Mouse (Mus musculus) layer of hippocampus, postnatal 14 days (tissue): ENCODE measurements at regions not wholly inside any gene's neighbourhood (a gene's known extent, or its start where the extent isn't known, plus 50 kb on each side); places are given as distances from the start of the nearest gene placed in this dataset.

Experiments
- DNase-seq, 2 experiments: peaks; one replicate each; pipeline ENCODE4 v3.0.0; 2021 to 2022; ENCODE audit warnings: low spot score in 2 of 2, mixed read lengths in 1 of 2

DNA sequence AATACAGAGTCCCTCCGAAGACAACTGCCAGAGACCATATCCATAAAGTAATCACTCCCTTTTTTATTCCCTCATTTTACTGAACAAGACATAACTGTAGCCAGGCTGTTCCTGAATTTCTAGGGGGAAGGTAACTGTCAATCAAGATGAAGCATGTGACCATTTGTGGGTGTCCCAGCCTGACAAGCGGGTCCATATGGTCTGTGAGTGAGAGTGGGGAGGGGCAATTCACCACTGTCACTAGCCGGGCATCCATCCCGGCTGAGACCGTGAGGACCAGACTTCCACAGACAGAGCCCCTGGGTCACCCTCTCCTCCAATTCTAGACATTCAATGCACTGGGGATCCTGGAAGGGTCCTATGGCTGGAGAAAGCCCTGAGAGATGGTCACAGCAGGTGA is 54.6 kb downstream of the Gm11733 start:
- peak; percentile 26 to 56 for DNase-seq

DNA sequence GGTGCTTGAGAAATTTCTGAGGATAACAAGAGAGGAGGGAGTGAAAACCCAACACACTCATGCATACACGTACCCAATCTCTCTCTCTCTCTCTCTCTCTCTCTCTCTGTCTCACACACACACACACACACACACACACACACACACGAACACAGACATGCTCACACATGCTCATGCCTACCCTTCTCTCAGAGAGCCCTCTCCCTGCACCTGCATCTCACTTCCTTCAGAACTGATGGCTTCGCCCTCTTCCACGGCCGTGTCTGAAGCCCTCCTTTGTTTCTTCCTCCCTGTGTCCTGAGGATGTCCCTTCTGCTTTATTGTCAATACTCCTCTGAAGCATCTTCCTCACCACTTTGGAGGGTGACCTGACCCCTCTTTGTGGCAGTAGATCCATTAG is 56.4 kb downstream of the Gm11733 start:
- no peak for DNase-seq

DNA sequence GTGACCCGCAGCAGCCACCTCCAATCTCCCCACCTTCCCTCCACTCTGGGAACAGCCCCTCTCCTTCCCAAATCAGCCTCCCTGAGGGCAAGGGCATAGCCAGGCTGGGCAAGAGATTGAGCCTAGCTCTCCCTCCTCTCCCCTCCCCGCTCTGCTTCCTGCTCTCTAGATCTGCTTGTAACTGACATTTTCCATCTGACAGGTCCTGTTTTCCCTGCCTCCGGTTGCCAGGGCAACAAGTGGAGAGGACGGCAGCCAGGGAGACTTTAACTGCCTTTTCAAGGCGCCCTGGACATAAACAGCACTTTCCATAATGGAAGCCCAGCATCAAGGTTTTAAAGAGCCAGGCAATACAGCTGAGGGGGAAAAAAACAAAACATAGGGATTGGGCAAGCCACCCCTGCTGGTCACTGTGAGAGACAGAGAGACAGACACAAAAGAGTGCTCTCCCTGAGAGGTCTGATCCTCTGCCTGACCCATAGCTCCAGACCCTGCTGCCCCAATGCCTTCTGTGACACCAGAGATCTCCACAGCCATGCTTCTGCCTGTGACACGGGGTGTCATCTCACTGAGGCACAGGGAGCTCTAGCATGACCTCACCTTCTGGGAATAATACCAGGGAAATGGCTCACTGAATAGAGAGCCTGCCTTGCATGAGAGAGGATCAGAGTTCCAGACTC is 57.2 kb downstream of the Gm11733 start:
- DNase-seq, result peak; percentile 33 to 54

DNA sequence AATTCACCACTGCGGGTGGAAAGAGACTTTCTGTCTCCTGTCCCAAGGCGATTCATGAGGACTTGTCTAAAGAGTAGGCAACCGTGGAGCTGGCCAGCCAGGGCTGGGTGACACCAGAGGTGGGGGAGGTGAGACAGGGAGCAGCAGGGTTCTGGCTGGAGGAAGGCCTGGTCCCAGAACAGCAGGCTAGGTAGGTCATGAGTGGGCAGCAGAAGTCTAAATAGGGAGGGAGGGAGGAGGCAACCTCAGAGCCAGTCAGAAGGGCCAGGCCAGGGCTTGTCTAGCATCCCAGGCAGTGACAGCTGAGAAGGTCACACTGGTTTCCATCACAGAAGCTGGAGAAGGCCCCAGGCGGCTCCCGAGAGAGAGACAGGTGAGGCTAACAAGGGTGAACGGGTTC is 59.0 kb downstream of the Gm11733 start:
- no peak for DNase-seq

DNA sequence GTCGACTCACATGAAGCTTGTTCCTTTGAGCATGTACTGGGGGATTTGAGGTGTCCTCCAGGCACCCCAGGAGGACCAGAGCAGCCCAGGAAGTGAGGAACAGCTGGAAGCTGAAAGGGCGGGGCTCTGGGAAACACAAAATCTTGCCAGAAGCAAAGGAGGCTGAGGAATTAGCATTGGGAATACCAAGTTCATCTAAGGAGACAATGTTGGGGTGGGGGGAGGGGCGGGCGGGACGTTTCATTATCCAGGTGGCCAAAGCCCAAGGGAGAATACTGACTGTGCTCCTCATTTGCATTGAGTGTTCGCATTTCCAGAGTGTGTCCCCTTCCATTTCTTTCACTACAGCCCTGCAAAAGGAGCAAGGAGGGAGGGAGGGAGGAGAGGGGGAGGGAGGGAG is 60.3 kb downstream of the Gm11733 start:
- DNase-seq, result no peak

DNA sequence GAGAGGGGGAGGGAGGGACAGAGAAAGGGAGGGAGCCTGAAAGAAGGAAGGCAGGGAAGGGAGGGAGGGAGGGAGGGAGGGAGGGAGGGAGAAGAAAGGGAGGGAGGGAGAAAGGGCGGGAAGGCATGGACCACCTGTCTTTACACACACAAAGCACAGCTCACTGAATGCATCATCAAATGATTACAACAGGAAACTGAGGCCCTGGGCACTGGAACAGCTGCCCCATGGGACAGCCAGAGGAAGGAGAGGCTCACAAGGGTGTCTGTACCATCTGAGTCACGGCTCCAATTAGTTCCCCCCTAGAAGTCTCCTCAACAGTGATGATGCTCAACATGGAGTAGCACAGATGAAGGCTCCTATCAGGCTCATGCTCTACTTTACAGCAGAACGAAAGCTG is 60.8 kb downstream of the Gm11733 start:
- DNase-seq, result no peak

DNA sequence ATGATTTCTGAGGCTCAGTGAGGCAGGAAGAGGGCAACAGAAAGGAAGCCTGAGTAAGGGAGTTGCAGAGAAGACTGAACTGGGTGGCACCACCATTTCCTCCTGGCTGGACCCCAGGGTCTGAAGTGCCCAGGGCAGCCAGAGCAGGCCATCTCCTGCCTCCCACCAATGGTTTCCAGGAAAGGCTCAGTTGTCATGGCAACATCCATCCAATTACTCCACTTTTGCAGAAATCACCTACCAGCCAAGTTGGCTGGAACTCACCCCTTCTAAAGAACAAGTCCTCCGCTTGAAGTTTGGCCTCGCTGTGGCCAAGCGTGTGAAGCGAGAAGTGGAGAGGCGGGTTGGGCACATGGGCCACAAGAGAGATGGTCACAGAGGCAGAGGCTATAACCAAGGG is 67.8 kb downstream of the Gm11733 start:
- DNase-seq, result peak; percentile 26 to 74

DNA sequence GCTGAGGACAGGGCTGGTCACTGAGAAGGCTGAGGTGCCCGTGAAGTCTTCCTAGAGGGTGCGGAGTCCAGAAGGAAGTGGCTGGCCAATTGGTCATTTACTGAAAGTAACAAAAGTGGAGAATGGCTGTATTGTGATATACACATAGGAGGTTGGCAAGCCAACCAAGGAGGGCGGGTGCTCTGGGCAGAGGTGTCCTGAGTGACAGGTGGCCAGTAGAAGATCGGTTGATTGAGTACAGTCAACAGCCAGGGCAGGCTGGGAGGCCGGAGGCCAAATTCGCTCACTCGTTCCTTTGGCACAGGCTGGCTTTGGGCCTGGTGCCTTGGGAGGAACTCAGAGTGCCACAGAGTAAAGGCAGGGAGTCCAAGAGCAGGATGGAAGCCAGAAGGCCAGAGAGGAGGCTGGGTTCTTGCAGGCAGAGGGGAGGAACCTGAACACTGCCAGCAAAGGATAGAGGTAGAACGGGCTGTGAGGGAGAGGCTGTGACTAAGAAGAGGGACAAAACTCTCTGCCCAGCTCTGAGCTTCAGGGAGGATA is 68.3 kb downstream of the Gm11733 start:
- DNase-seq, result peak; percentile 24 to 49

DNA sequence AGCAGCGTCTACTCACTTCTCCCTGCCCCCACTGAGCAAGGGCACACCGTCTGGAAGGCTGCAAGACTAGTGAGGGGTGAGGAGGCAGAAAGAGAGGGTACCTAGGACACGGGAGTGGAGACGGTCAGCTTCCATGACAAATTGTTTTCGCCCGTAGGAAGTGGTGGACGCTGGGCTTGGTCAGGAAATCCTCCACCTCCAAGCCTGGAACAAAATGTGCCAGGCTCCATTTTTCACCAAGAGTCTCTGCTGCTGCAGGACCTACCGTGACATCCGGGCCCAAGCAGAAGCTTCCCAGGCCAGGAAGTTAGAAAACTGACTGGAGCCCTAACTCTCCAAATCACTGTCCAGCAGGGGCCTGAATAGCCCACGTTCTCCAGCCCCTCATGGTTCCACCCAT is 69.9 kb downstream of the Gm11733 start:
- no peak for DNase-seq

DNA sequence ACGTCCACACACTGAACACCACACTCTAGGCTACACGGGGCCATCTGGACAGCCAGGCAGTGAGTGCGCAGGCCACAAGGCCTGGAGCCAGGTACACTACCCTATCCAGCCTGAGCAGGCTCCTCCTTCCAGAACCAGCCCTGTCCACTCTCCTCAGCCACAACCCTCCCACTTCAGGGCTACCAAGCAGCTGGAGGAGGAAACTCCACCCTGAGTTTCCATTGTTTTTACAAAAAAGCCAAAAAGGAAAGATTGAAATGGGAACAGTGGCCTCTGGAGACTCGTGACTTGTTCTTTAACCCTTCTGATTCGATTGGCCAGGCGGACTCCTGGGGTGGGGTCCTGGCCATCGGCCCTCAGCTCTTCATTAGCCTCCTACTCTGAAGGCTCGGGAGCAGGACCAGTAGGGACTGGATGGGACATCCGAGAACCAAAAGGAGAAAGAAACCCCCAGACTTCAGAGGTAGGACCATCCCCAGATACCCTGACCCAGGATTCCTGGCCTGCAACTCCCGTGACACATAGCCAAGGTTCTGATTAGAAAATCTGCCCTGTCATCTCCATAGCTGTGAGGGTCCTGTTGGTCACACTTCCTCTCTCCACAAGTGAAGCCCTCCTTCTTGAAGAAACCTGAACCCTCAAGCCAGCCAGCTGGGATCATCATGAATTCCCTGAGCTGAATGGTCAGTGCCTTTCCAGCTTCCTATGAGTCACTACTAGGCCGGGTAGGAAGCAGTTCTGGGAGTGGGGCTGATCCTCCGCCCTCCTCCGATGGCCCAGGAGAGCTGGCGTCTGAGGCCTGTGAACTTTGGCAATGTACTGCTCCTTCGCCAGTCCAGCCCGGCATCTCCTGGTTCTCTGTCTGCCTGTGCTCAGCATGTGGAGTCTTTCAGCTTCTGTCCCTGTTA is 73.6 kb downstream of the Gm11733 start:
- no peak for DNase-seq

DNA sequence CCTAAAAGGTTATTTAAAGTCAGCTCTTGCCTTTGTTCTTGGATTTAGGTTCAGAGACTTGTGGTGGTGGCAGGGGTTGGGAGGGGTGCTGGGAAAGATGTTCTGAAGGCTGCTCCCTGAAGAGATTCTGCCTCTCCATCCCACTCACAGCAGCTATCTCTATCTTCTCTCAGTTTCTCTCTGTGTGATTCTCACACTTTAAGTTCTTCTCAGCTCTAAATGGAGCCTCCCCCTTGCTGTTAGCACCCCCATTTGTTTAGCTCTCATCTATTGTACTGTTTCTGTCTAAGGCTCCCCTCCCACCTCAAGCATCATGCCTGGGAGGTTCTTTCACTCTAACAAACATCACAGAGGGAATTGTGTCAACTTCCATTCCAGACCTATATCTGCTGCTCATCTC is 75.7 kb downstream of the Gm11733 start:
- DNase-seq, result no peak

DNA sequence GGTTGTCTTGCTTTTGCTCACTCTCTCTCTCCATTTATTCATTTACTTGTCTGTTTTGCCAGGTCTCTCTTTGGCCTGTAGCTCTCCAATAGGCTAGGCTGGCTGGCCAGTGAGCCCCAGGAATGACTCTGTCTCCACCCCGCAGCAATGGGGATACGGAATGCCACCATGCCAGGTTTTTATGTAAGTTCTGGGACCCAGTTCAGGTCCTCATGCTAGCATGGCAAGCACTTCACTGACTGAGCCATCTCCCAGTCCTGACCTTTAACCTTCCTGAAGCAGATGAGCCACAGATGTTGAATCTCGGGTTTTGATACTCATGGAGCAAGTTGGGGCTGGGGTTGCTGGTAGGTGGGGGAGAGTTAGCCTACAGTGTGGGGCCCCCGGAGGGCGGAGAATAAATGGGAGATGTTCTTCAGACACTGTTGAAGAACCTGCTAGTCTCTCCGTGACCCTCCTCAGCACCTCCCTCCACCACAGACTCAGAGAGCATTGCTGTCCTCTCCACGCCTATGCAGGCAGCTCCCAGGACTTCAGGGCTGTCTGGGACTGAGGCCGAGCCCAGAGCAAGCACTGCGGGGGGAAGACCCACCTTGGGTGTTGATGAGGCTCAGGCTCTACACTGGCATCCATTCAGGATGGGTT is 83.9 kb downstream of the Gm11733 start:
- no peak for DNase-seq

DNA sequence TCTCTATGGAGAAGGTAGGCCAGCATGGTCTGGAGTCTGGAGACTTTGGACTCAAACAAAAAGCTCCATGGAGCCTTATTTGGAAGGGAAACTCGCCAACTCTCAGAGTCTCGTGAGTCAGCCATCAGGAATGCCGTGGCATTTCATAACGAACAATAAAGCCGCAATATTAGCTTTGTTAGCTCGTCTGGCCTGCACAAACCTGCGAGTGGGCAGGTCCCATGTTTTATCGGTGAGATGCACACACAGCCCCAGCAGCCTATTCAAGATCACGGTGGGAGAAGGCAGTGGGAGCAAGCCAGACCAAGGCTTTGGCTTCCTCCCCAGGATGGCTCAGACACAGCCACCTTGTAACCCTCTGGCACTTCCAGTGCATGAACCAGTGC is 84.4 kb downstream of the Gm11733 start:
- DNase-seq, result no peak

DNA sequence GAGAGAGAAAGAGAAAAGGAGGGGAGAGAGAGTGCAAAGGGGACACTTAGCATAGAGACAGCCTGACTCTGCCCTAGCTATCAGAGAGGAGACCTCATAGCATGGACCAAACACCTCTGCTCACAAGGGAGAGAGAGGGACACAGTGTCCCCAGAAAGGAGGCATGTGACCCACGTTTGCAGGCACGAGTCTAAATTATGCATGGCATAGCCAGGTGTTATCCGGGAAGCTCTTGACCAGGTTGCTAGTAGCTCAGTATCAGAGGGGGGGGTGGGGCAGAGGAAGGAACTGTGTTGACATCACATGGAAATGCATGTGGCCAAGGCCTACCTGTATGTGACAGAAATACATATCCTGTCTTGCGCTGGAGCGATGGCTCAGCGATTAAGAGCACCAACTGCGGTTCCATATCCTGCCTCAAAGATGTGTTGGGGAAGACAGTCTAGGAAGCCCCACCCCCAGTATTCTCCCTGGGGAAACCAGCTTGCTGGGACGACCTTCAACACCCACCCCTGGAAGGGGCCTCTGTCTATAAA is 84.5 kb upstream of the Tnrc6c start:
- no peak for DNase-seq

DNA sequence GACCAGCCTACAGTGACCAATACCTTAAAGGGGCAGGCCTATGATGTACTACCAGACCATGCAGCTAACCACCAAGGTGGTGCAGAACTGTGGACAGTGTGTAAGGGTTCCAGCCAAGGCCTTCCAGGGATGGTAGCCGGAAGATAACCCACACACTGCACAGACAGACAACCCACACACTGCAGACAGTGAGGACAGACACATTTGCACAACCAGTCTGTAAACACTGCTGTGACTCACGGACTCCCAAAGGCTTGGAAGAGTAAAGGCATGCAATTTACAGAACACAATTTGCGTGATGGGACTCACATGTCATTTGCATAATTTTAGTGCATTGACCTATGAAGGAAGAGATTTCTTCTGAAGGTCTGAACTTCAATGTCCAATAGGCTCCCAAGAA is 82.2 kb upstream of the Tnrc6c start:
- DNase-seq, result no peak

DNA sequence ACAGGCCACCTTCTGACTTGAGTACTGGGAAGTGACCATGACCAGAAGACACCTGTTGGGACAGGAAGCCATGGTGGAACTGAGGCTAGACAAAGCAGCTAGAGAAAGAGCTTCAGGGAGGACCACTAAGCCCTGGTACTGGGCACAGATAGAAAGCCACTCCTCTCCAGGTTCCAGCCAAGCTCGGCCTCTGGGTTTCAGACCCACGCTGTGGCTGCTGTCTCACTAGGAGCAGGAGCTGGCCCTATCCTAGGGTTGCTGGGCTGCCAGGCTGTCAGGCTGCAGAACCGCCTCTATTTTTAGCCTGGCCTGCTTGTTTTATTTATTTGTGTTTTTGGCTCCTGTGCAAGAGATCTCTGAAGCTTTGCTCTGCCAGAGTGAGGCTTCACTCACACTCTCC is 79.4 kb upstream of the Tnrc6c start:
- peak in 1 of 2 experiments; percentile 71 for DNase-seq

DNA sequence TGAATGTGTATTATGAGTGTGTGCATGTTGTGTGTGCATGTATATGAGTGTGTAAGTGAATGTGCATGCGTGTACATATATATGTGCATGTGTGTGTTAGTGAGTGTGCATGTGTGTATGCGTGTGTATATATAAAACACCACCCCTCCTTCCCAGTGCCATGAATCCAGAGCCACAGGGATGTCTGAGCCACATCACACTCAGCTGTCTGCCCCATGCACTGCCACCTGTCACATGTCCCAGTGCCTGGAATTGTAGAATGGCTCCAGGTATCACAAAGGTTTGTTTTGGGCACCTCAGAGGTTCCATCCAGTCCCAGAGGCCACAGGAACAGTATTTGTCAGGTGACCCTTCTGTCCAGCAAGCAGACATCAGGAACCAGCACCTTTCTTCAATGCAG is 75.0 kb upstream of the Tnrc6c start:
- no peak for DNase-seq

DNA sequence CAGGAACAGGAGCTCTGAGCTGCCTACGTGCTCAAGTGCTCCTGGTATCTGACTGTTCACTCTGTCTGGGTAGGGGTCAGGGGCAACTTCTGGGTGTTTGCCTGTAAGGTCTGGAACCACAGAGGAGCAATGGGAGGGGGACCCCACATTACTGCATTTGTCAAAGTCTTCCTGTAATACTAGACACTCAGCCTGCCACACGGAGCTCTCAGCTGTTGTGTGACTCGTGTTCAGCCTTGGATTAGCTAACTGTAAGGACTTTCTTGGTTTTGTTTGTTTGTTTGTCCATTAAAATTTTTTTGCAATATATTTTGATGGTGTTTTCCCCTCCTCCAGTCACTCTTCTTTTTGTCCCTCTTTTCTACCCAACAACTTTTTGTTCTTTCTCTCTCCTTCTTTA is 74.4 kb upstream of the Tnrc6c start:
- no peak for DNase-seq

DNA sequence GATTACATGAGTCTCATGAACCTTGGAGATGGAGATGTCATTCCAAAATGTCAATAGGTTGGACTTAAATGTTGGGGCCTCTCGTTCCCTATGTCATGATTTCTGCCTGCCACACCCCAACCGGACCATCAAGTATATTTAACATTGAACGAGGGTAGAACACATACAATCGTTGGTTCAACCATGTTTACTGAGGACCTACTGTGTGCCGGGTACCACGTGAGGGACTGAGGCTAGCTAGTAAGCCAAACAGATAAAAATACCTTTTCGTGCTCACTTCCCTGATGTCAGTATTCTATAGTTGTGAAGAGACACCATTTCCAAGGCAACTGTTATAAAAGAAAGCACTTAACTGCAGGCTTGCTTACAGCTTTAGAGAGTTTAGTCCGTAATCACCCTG is 70.6 kb upstream of the Tnrc6c start:
- DNase-seq, result no peak

DNA sequence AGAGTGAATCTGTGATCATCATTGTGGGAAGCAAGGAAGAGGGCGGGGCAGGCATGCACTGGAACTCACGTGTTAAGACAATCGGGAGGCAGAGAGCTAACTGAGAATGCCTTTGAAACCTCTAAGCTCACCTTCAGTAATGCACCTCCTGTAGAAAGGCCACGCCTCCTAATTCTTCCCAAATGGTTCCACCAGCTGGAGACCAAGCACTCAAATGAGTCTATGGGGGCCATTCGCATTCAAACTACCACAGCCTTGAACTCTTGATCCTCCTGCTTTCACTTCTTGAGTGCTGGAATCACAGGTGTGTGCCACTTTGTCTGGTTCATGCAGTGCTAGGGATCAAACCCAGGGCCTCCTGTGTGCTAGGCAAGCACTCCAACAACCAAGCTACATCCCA is 68.5 kb upstream of the Tnrc6c start:
- no peak for DNase-seq

DNA sequence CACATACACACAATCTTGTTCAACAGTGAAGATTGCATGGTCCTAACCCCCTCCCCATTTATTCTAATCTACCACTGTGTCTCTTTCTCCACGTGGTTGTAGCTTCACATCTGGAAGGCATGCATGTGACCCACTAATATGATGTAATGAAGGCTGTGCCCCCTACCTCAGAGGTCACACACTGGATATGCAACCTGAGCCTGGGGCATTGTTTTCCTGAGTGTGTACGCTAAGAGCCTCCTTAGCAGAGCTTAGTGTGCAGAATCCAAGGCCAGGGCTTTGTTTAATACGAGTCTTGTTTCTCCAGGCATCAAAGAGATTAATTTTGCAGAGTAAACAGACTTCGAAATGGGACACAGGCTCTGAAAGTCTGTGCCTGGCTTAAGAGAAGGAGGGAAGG is 68.0 kb upstream of the Tnrc6c start:
- no peak for DNase-seq
